Mouse (Mus musculus) right cerebral cortex, postnatal 36 days (tissue): ENCODE measurements around the gene Alk.
A peak's percentile ranks its signal among the peaks of the same experiment; 100 is the strongest.

Experiments
- DNase-seq, 2 experiments: peaks; one replicate each; pipeline ENCODE4 v3.0.0; 2022; ENCODE audit warnings: low spot score in 2 of 2, mixed read lengths in 1 of 2

The Alk gene

GRCm38 (mm10) chr17:72038371-72038770 is 566.1 kb downstream of the Alk start:
- DNase-seq = no peak

- DNase-seq = no peak
These were observed 573.8 kb downstream of the Alk start for GRCm38 (mm10) chr17:72030672-72031071.

GRCm38 (mm10) chr17:72023323-72023722 is 581.1 kb downstream of the Alk start:
- no peak for DNase-seq

GRCm38 (mm10) chr17:72021733-72022669 is 582.4 kb downstream of the Alk start:
- no peak for DNase-seq

GRCm38 (mm10) chr17:72017329-72017728 is 587.1 kb downstream of the Alk start:
- no peak for DNase-seq

- no peak for DNase-seq
These were observed 589.2 kb downstream of the Alk start for GRCm38 (mm10) chr17:72015253-72015652.

GRCm38 (mm10) chr17:72012775-72013174 is 591.7 kb downstream of the Alk start:
- no peak for DNase-seq

- DNase-seq = no peak
These were observed 594.6 kb downstream of the Alk start for GRCm38 (mm10) chr17:72009836-72010235.

GRCm38 (mm10) chr17:72008389-72008788 is 596.0 kb downstream of the Alk start:
- no peak for DNase-seq

- no peak for DNase-seq
These were observed 599.1 kb downstream of the Alk start for GRCm38 (mm10) chr17:72005365-72005764.

GRCm38 (mm10) chr17:71999527-72000482 is 604.6 kb downstream of the Alk start:
- DNase-seq = no peak

- peak; percentile 43 to 60 for DNase-seq
These were observed 606.7 kb downstream of the Alk start for GRCm38 (mm10) chr17:71997680-71998079.

GRCm38 (mm10) chr17:71995539-71995938 is 608.9 kb downstream of the Alk start:
- no peak for DNase-seq

GRCm38 (mm10) chr17:71994144-71994543 is 610.3 kb downstream of the Alk start:
- no peak for DNase-seq

GRCm38 (mm10) chr17:71993011-71993410 is 611.4 kb downstream of the Alk start:
- no peak for DNase-seq

- no peak for DNase-seq
These were observed 613.2 kb downstream of the Alk start for GRCm38 (mm10) chr17:71991260-71991659.

- DNase-seq = no peak
These were observed 614.2 kb downstream of the Alk start for GRCm38 (mm10) chr17:71990176-71990720.

- DNase-seq = no peak
These were observed 615.5 kb downstream of the Alk start for GRCm38 (mm10) chr17:71988736-71989569.

- no peak for DNase-seq
These were observed 617.4 kb downstream of the Alk start for GRCm38 (mm10) chr17:71986998-71987397.

- no peak for DNase-seq
These were observed 618.0 kb downstream of the Alk start for GRCm38 (mm10) chr17:71986456-71986855.

- DNase-seq = no peak
These were observed 623.2 kb downstream of the Alk start for GRCm38 (mm10) chr17:71981177-71981576.
